Mouse (Mus musculus): ENCODE data around the gene Kdm3a. TPM values are rescaled to one million over a fixed set of nuclear protein-coding genes. Genes with fewer than 3 reads are reported as not detected.

Gene Kdm3a
- polyA plus RNA-seq, 1 experiment from 2014 or later, result 34.1 TPM

- Histone ChIP-seq H3K4me1 (ENCODE audit: control insufficient read depth, insufficient read depth, low read length) (peaks cover 6% of the 10 kb centered on the region), H3K36me3 (ENCODE audit: control insufficient read depth, insufficient read depth) (peaks cover 10% of the 10 kb centered on the region), H3K9ac (ENCODE audit: low read length) (no peak overlapping the region), H3K4me3 (ENCODE audit: low read length) (no peak overlapping the region), H3K9me3 (replicated peaks; ENCODE audit: control insufficient read depth, low read length) (no peaks in the 10 kb centered on the region), H3K27ac (ENCODE audit: low read length) (no peak overlapping the region), H3K4me2 (ENCODE audit: low read depth, low read length) (no peak overlapping the region), H3K27me3 (ENCODE audit: control insufficient read depth, insufficient read depth, low read length) (no peaks in the 10 kb centered on the region)
- 88% methylated on average over 2 of the region's 2 CpGs for WGBS
- ATAC-seq (replicated peaks; ENCODE audit: extremely low read depth, insufficient read depth, low FRiP score), result no peak
Observed at GRCm38 (mm10) chr6:71556826-71557225, 76.0 kb downstream of the Kdm3a start.

DNA sequence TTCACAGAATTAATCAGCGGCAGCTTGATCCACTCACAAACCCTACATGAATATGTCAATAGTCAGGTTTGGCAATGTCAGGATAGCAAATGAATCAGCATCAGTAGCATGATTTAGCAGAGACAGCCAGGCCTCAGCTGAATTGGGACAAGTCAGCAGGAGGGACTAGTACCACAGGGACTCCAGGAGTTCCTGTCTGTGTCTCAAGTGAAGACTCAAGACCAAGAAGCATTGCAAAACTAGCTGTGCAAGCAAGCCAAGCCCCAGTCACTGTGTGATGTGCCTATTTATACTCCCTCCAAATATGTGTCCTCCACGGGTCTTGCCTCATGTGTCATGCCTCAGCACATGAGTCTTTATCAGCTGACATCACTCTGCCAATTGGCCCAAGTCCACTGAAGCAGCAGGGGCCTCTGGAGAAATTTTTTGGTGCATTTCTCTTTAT is 77.3 kb downstream of the Kdm3a start:
- no peaks in the 10 kb centered on the region for H3K27me3 ChIP-seq (ENCODE audit: control insufficient read depth, insufficient read depth, low read length)
- no peak overlapping the region for H3K4me3 ChIP-seq (ENCODE audit: low read length)
- WGBS, result 57% methylated on average over 2 of the region's 2 CpGs
- no peak overlapping the region for H3K9ac ChIP-seq (ENCODE audit: low read length)
- H3K4me2 ChIP-seq (ENCODE audit: low read depth, low read length), result no peak overlapping the region
- ATAC-seq (replicated peaks; ENCODE audit: extremely low read depth, insufficient read depth, low FRiP score), result peak; percentile 65
- peak overlapping the region; percentile 60 for H3K27ac ChIP-seq (ENCODE audit: low read length)
- H3K36me3 ChIP-seq (ENCODE audit: control insufficient read depth, insufficient read depth), result peaks cover 5% of the 10 kb centered on the region; the same call in 1 of the 2 replicates
- peaks cover 6% of the 10 kb centered on the region for H3K4me1 ChIP-seq (ENCODE audit: control insufficient read depth, insufficient read depth, low read length)
- H3K9me3 ChIP-seq (replicated peaks; ENCODE audit: control insufficient read depth, low read length), result no peaks in the 10 kb centered on the region

DNA sequence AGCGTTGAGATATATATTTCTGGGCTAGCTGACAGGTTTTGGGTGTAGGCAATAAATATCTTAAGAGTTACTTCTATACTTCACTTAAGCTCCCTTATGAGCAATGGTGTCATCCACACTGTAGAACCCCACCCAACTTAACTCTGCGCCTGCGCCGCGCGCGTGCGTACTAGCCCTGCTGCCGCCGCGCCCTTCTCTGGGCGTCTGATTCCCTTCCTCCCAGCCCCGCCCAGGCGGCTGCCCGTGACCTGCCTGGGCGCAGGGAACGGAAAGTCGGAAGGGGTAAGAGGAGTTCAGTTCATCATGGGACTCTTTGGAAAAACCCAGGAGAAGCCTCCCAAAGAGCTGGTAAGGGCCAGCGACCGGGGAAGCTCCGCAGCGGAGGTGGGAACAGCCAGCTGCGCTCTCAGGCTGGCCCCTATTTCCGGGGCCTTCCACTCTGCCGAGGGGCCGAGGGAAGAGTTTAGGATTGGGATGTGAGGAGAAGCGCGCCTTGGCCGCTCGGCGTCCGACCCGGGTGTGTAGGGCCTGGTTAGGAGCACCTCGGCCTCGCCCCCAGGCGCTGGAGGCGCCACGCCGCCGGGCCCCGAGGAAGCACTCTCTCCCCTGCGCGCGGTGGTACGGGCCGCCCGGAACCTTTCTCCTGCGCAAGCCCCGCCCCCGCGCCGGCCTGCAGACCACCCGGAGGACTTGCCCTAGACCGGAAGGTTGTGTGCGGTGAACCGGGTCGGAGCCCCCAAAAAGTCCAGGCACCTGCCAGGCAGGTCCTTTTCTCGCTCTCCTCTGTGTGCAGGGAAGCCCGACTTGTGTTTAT is 88.9 kb downstream of the Kdm3a start, which contains the start of gene Chmp3:
Gene Chmp3, plus strand, starts transcription at position 112 of the 814 bp plus-strand sequence.
- Histone ChIP-seq H3K27ac (ENCODE audit: low read length) (peak within 1 kb of the TSS; percentile 95), H3K4me1 (ENCODE audit: control insufficient read depth, insufficient read depth, low read length) (peaks cover 7% of the 10 kb centered on the region), H3K4me3 (ENCODE audit: low read length) (peak within 1 kb of the TSS; percentile 93), H3K4me2 (ENCODE audit: low read depth, low read length) (peak within 1 kb of the TSS; percentile 78), H3K9ac (ENCODE audit: low read length) (peak within 1 kb of the TSS; percentile 83), H3K9me3 (replicated peaks; ENCODE audit: control insufficient read depth, low read length) (no peaks in the 10 kb centered on the region), H3K27me3 (ENCODE audit: control insufficient read depth, insufficient read depth, low read length) (no peaks in the 10 kb centered on the region), H3K36me3 (ENCODE audit: control insufficient read depth, insufficient read depth) (peaks cover 6% of the 10 kb centered on the region; the same call in 1 of the 2 replicates)
- WGBS, result 0% methylated on average over 59 of the region's 59 CpGs
- ATAC-seq (replicated peaks; ENCODE audit: extremely low read depth, insufficient read depth, low FRiP score), result peak; percentile 97

Other genes starting within 250 kb of the Kdm3a start
- 11.0 and 14.5 TPM in 2 replicates for gene Rmnd5a, start 192.4 kb downstream of the Kdm3a start, polyA plus RNA-seq (2015; fragmentation: Nextera tagmentation; extraction: Ambion mirVana)
- 13.1 and 13.8 TPM in 2 replicates for gene Rnf103, start 139.1 kb downstream of the Kdm3a start, polyA plus RNA-seq (2015; fragmentation: Nextera tagmentation; extraction: Ambion mirVana)
- gene Chmp3, start 89.2 kb downstream of the Kdm3a start, polyA plus RNA-seq (2015; fragmentation: Nextera tagmentation; extraction: Ambion mirVana), result 64.1 and 67.6 TPM in 2 replicates
- 20.3 and 20.9 TPM in 2 replicates for gene Reep1, start 74.6 kb upstream of the Kdm3a start, polyA plus RNA-seq (2015; fragmentation: Nextera tagmentation; extraction: Ambion mirVana)
- gene Mrpl35, start 194.0 kb upstream of the Kdm3a start, polyA plus RNA-seq (2015; fragmentation: Nextera tagmentation; extraction: Ambion mirVana), result 61.3 and 61.7 TPM in 2 replicates
- 368 and 402 TPM in 2 replicates for gene Immt, start 198.3 kb upstream of the Kdm3a start, polyA plus RNA-seq (2015; fragmentation: Nextera tagmentation; extraction: Ambion mirVana)